Mouse (Mus musculus): ENCODE measurements around the gene Atp6v1g3. TPM values are rescaled to one million over a fixed set of nuclear protein-coding genes. Genes with fewer than 3 reads are reported as not detected.

Gene Atp6v1g3
- total RNA-seq, 2 experiments from 2014 or later, result not detected

GRCm38 (mm10) chr1:138328320-138328719, 54.8 kb downstream of the Atp6v1g3 start:
- peak in 1 of 2 experiments; percentile 33 for DNase-seq (ENCODE audit: extremely low spot score in 1 of 2, low spot score in 2 of 2)
- peak overlapping the region; percentile 26; the same call in 1 of the 2 replicates for H3K4me3 ChIP-seq
- intact Hi-C loops (cut with DNase I), result loop anchor here (1.0 to 10.0 kb wide), 9 partner anchors 196 to 1014 kb away; partner anchors contain the start of gene Nek7
- TF ChIP-seq CTCF (IDR thresholded peaks at IDR 0.05), result peak; percentile 86
- H3K27ac ChIP-seq, result no peak overlapping the region

GRCm38 (mm10) chr1:138330556-138330955, 57.0 kb downstream of the Atp6v1g3 start:
- intact Hi-C loops (cut with DNase I), result no loop called here
- no peak overlapping the region for H3K4me3 ChIP-seq
- TF ChIP-seq CTCF (IDR thresholded peaks at IDR 0.05), result no peak
- no peak overlapping the region for H3K27ac ChIP-seq
- DNase-seq (ENCODE audit: extremely low spot score in 1 of 2, low spot score in 2 of 2), result no peak

GRCm38 (mm10) chr1:138331596-138331995, 58.1 kb downstream of the Atp6v1g3 start:
- Histone ChIP-seq H3K4me3 (no peak overlapping the region), H3K27ac (no peak overlapping the region)
- no peak for DNase-seq (ENCODE audit: extremely low spot score in 1 of 2, low spot score in 2 of 2)
- intact Hi-C loops (cut with DNase I), result no loop called here
- TF ChIP-seq CTCF (IDR thresholded peaks at IDR 0.05), result no peak

DNA sequence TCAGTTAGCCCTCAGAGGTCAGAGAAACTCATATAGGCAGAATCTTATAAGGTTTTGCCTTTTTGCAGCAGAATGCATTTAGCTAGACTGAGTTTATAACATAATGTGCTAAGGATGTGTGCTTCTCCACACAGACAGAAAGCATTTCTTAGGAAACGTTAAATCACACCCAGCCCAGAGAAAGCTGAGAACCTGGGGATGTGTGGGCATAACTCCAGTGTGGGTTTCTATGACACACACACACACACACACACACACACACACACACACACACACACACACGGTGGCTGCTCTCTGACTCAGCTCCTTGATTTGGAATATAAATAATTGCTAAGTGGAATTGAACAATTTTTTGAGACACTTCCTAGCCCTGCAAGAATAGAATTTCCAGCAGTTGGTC, 61.2 kb downstream of the Atp6v1g3 start:
- intact Hi-C loops (cut with DNase I), result loop anchor here (5.0 kb wide), 1 partner anchor 488 kb away; no protein-coding TSS in a partner anchor
- H3K4me3 ChIP-seq, result no peak overlapping the region
- no peak for TF ChIP-seq CTCF (IDR thresholded peaks at IDR 0.05)
- no peak overlapping the region for H3K27ac ChIP-seq
- peak; percentile 17 to 27 for DNase-seq (ENCODE audit: extremely low spot score in 1 of 2, low spot score in 2 of 2)

DNA sequence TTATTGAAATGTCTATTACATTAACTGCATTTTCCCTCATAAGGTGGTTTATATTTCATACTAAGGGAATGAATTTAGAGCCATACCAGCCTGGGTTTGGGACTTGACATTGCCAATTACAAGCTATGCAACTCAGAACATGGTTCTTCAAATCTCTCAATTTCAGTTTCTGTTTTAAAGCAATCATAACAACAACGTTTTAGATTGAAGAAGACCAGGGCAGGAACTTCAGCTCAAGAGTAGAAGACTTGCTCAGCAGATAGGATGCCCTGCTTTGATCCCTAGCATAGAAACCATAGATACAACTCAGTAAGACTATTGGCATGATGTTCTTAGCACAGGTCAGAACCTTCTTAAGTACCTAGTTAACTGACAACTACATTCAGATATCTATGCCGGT, 63.9 kb downstream of the Atp6v1g3 start:
- intact Hi-C loops (cut with DNase I), result loop anchor here (5.0 kb wide), 1 partner anchor 485 kb away; no protein-coding TSS in a partner anchor
- no peak for DNase-seq (ENCODE audit: extremely low spot score in 1 of 2, low spot score in 2 of 2)
- no peak overlapping the region for H3K4me3 ChIP-seq
- TF ChIP-seq CTCF (IDR thresholded peaks at IDR 0.05), result no peak
- H3K27ac ChIP-seq, result no peak overlapping the region

Other genes with a start within 250 kb of the Atp6v1g3 start
- 1 to 10 TPM; 1.7 to 3.4 TPM for gene Ptprc, start 98.0 kb upstream of the Atp6v1g3 start, total RNA-seq (2021)

All from left cerebral cortex, adult 2 months (tissue).